Mouse (Mus musculus) spleen, postnatal 0 days (tissue): ENCODE data around the gene Gnao1. TPM values are rescaled to one million over a fixed set of nuclear protein-coding genes. Genes with fewer than 3 reads are reported as not detected.

Source experiments
- polyA plus RNA-seq: library from polyadenylated mRNA; unstranded; fragments of >200 nt; fragmentation: Nextera tagmentation; extraction: Ambion mirVana; gene quantifications from 2 replicates; pipeline ENCODE4 v1.2.1, GENCODE M21; 2015

The Gnao1 gene
- polyA plus RNA-seq = 0.42 and 0.50 TPM in 2 replicates

DNA sequence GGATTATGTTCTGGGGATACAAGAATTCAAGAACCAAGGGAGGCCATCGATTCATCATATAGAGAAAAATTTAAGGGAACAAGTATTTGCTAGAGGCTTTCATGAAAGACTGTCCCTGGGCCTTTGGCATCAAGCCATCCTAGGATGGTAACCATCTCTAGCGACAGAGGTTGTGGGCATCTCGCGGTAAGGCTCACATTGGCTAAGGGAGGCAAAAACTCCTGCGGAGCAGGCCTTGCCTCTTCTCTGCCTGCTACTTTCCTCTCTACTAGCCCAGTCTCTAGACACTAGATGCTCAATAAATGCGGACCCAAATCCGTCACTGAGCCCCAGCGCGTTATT is at the start of gene Gnao1:
Gene Gnao1, plus strand, starts transcription at position 281 of the 342 bp plus-strand sequence.

DNA sequence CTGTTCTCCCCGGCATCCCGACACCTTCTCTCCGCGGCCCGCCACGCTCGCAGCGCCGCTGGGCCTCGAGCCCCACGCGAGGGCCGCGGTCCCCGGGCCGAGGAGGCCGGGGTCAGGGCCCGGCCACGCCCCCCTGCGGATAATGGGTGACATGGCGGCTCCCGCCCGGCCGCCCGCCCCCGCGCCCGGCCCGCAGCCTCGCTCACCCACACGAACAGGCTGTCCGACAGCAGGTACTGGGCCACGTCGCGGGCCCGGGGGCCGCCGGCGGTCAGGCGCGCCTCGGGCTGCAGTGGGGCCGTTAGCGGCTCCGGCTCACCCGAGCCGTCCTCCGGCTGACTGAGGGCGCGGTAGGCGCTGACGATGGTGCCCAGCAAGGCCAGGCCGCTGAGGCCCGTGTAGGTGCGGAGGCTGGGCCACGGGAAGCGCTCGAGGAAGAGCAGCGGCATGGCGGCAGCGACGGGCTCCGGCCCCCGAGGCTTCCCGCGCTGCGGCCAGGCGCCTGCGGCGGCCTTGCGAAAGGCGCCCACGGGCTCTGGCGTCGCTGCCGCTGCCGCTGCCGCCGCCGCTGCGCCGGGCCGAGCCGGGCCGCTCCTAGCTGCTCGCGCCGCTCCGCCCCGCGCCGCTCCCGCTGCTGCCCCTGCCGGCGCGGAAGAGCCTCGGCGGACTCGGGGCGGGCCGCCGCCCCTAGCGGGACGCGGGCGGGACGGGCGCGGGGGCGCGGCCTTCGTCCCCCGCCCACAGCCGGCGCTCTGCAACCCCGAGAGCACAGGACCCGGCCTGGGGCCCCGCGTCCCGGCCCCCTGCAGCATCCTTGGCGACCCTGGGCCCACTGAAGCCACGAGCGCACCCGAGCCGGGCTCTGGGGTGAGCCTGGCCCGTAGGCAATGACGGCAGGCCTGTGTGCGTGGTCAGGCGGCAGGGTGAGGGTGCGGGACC is 202.5 kb downstream of the Gnao1 start, which contains the start of gene Amfr:
Gene Amfr, minus strand, starts transcription at position 830 of the 939 bp plus-strand sequence.

Other genes with a start within 250 kb of the Gnao1 start
- gene Amfr, start 202.9 kb downstream of the Gnao1 start, polyA plus RNA-seq = 53.0 and 54.5 TPM in 2 replicates
- gene Nudt21, start 227.1 kb downstream of the Gnao1 start, polyA plus RNA-seq = 121 and 132 TPM in 2 replicates
- 4.4 and 5.3 TPM in 2 replicates for gene Ogfod1, start 227.2 kb downstream of the Gnao1 start, polyA plus RNA-seq